Mouse (Mus musculus): ENCODE results near the gene Banf2.

DNA sequence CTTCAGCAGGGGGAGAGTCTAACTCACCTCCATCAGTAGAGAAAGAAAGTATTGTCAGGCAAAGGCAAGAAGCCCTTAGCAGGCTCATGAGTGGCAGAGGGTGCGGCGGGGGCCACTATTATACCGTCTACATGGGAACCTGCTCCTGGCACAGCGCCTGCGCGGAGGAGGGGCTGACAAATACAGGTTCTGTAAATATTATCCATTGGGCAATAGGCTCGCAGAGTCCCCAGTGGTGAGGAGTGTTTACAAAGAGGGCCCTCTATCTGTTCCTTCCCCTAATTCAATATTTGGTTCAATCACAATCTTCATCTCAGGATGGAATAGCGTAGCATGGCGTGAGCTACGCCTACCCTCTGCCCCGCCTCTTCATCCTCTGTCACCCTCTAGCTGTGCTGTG, 18.8 kb upstream of the Banf2 start:
- TF ChIP-seq POLR2A (IDR thresholded peaks at IDR 0.05; ENCODE audit: borderline replicate concordance, insufficient read depth, low read length), result no peak
- TF ChIP-seq CTCF (IDR thresholded peaks at IDR 0.05; ENCODE audit: borderline replicate concordance, insufficient read depth, low read depth, low read length), result no peak
